Mouse (Mus musculus): Measurements from ENCODE around the gene C1ql4.
A peak's percentile ranks its signal among the peaks of the same experiment; 100 is the strongest.
"Not testable (repeated sequence)": the region's sequence is repeated elsewhere in the genome, so short reads cannot be mapped to it uniquely, and the experiment has no call there.

Gene C1ql4

GRCm38 (mm10) chr15:99071988-99072387 lies 15.6 kb downstream of the C1ql4 start:
- DNase-seq: no peak

DNA sequence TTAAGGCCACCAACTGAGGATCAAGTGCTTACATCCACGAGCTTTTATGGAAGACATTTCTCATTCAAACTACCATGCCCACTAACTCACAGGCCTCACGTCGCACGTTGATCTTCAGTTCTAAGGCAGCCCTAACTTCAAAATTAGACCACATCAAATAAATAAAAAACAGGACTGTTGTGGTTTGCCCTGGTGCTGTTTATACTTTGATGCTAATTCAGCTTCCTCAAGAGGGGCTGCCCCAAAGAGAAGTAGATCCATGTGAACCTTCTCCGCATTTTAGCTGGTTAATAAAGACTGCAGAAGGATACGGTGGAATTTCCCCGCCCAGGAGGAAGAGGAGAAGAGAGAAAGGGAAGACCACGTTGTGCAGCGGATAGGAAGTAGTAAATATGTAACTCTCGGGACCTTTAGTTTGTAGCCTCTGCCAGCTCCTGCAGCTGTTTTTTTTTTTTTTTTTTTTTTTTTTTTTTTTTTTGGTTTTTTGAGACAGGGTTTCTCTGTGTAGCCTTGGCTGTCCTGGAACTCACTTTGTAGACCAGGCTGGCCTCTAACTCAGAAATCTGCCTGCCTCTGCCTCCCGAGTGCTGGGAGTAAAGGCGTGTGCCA lies 22.0 kb downstream of the C1ql4 start:
- no peak for DNase-seq

GRCm38 (mm10) chr15:99056332-99056731 lies 31.3 kb downstream of the C1ql4 start:
- DNase-seq: no peak

DNA sequence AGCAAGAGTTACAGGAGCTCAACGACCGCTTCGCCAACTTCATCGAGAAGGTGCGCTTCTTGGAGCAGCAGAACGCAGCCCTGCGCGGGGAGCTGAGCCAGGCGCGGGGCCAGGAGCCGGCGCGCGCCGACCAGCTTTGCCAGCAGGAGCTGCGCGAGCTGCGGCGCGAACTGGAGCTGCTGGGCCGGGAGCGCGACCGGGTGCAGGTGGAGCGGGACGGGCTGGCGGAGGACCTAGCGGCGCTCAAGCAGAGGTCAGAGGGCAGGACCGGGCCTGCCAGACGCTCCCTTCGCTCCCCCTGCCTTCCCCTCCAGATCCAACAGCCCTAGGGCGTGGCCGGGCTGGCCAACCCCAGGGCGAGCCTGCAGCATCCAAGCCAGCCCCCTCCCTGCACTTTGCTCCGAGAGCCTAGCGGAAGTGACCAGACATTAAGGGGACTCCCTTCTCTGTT lies 32.1 kb downstream of the C1ql4 start:
- no peak for DNase-seq

- no peak for DNase-seq
Observed at GRCm38 (mm10) chr15:99055040-99055439, 32.6 kb downstream of the C1ql4 start, which contains the start of gene Prph. TSS of gene Prph (plus strand) at chr15:99055174.

- no peak for DNase-seq
Observed at GRCm38 (mm10) chr15:99053373-99053772, 34.2 kb downstream of the C1ql4 start.

DNA sequence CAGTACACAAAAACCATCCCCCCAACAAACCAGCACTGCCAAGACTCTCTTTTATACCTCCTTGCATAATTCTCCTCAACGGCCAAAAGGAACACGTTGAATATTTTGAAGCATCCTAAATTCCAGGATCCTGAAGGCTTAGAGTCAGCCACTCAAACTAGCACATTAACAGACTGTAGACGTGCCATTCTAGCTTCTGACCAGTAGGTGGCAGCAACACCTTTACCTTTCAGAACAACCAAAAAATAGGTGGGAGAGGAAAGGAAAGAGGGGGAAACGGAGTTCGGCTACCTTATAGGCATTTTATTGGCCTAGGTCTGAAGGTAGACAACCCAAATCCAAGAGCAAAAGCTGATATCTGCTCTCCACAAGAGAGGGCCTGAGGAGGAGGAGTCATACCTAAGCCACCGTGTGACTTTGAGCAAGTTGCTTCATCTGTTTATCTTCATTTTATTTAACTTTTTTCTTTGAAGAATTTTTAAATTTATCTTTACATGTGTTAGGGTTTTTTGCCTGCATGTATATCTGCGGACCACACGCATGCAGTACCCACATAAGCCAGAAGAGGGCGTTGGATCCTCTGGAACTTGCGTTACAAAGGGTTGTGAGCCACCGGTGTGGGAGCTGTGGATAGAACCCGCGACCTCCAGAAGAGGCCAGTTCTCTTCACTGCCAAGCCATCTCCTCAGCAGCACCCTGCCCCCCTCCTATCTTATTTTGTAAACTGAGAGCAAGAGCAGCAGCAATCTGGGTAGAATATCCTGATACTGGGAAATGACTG lies 38.0 kb downstream of the C1ql4 start:
- peak; percentile 35 for DNase-seq

DNA sequence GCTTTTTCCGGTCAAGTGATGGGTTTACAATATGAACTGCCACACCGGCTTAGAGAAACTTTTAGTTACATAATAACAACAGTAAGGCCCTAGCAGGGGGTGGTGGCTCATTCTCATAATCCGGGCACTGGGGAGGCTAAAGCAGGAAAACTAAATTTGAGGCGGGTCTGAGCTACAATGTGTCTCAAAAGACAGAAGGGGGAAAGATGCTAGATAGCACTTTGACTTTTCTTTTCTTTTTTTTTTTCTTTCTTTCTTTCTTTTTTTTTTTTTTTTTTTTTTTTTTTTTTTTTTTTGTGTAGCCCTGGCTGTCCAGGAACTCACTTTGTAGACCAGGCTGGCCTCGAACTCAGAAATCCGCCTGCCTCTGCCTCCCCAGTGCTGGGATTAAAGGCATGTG lies 41.9 kb downstream of the C1ql4 start:
- DNase-seq: not testable (repeated sequence)

- peak; percentile 78 for DNase-seq
Observed at GRCm38 (mm10) chr15:99044854-99045253, 42.8 kb downstream of the C1ql4 start.

GRCm38 (mm10) chr15:99042334-99042733 lies 45.3 kb downstream of the C1ql4 start:
- DNase-seq: no peak

GRCm38 (mm10) chr15:99040920-99041856 lies 46.4 kb downstream of the C1ql4 start:
- peak; percentile 34 for DNase-seq

- DNase-seq: no peak
Observed at GRCm38 (mm10) chr15:99039996-99040919, 47.4 kb downstream of the C1ql4 start.

DNA sequence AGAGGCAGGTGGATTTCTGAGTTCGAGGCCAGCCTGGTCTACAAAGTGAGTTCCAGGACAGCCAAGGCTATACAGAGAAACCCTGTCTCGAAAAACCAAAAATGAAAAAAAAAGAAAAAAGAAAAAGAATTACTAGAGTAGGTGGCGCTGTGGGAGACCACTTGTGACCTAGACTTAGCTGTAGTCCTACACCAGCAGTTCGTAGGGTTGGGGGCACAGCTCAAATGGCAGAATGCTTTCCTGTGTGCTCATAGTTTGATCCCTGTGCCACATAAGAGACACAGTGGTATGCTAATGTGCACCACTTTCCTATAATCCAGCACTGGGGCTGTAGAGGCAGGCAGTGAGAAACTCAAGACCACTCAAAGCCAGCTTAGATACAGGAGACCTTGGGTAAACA lies 48.3 kb downstream of the C1ql4 start:
- DNase-seq: no peak

DNA sequence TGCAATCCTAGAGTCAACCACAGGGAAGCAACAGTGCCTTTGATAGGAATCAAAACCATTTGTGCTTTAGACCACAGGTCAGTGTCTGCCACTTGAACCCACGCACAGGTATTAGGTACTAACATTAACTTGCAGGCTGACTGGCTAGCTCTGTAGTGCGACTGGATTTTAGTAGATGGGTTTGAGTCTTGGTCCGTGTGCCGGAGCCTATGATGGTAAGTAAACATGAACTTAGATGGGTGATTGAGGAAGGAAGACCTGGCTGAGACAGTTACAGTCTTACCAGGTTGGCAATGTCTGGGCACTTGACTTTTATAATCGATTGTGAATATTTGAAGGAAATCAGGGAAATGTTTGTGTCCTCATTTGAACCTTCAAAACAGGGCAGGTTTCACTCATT lies 48.8 kb downstream of the C1ql4 start:
- no peak for DNase-seq

DNA sequence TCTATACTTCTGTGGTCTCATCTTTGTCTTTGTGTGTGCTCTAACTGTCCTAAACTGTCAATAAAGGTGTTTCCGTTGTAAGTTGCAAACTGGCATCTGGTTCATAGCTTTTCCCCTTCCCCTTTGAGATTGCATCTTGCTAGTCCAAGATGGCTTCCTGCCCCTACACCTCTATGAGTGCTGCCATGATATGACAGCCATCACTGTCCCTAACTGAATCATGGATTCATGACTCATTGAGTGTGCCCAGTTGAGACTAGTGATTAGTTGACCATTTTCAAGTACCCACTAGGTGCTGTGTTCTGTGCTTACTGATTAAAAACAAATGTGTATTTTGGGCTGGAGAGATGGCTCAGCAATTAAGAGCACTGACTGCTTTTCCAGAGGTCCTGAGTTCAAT lies 49.6 kb downstream of the C1ql4 start:
- DNase-seq: no peak

DNA sequence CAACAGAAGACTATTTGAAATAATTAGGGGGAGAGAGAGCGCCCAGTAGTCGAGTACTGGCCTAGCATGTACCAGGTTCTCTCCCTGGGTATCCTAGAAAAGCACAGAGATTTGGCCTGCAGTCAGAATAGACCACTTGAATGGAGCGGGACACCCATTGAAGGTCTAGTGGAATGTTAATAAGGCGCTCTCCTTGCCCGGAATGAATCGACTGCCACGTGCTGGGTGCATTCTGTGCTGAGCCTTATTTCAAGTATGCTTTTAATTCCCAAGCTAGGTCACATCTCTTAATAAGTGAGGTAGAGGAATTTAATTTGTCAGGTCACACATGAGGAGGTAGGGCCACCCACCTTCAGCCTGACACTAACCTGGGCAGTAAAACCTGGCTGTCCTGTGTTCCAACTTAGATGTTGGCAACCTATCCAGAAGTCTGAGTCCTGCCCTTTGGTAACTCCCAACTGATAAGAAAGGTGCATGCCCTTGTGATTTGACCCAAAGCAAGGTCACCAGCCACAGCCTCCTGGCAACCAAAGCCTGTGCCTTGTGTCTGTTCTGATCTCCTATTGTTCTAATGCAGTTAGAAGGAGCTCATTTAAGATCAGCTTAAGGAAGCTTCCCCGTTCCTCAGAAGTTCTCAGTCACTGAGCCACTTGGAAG lies 51.2 kb downstream of the C1ql4 start:
- DNase-seq: no peak

- peak; percentile 80 for DNase-seq
Observed at GRCm38 (mm10) chr15:99035431-99035830, 52.2 kb downstream of the C1ql4 start.

All from kidney, adult 11 months (tissue).